Mouse (Mus musculus) liver, embryonic 14.5 days (tissue): ENCODE measurements at regions not wholly inside any gene's neighbourhood (a gene's known extent, or its start where the extent isn't known, plus 50 kb on each side); places are given as distances from the start of the nearest gene placed in this dataset.

Experiments used
- ATAC-seq: fragments of 200-750 bp; cut with Nextera tagmentation; 2 replicates; pipeline ENCODE4 v1.8.0; 2017; ENCODE audit warnings: moderate number of reproducible peaks, mild to moderate bottlenecking, moderate library complexity; ENCODE audit not compliant: insufficient read depth
- DNase-seq, 3 experiments: peaks; one replicate each; pipeline ENCODE4 v3.0.0-alpha.2; 2012 to 2013; ENCODE audit warnings: low read depth in 3 of 3, low spot score in 3 of 3
- H3K27ac ChIP-seq: fragments of 300-500 bp; sonication (generic); 2 replicates; pipeline ENCODE4 v1.5.1; 2014; ENCODE audit warnings: moderate library complexity, mild to moderate bottlenecking, control low read depth, inconsistent platforms
- H3K27me3 ChIP-seq: fragments of 300-500 bp; sonication (generic); 2 replicates; pipeline ENCODE4 v1.6.1; 2014; ENCODE audit warnings: mild to moderate bottlenecking, low read length, moderate library complexity; ENCODE audit not compliant: control insufficient read depth, insufficient read depth
- H3K36me3 ChIP-seq: fragments of 300-500 bp; sonication (generic); replicated peaks from 2 replicates; pipeline ENCODE4 v1.6.1; 2014; ENCODE audit warnings: low read depth; ENCODE audit not compliant: control insufficient read depth, insufficient read depth
- H3K4me1 ChIP-seq, 2 experiments: fragments of 200-500 bp in 1 of 2; fragments of 300-500 bp in 1 of 2; sonication (generic) in 1 of 2; replicated peaks; 2 replicates each; pipeline ENCODE4 v1.6.1; 2012 to 2014; ENCODE audit warnings: antibody characterized with exemption in 1 of 2, inconsistent platforms in 1 of 2, low read length in 1 of 2; ENCODE audit not compliant: control insufficient read depth in 2 of 2, insufficient read depth in 2 of 2
- H3K4me2 ChIP-seq: fragments of 300-500 bp; sonication (generic); 2 replicates; pipeline ENCODE4 v1.6.1; 2014; ENCODE audit warnings: low read depth, mild to moderate bottlenecking, control low read depth, moderate library complexity
- H3K4me3 ChIP-seq, 2 experiments: fragments of 200-500 bp in 1 of 2; fragments of 300-500 bp in 1 of 2; sonication (generic) in 1 of 2; 2 replicates each; pipeline ENCODE4 v1.5.1; 2012 to 2014; ENCODE audit warnings: low read depth in 2 of 2, low read length in 2 of 2, mild to moderate bottlenecking in 2 of 2, control low read depth in 1 of 2, inconsistent platforms in 1 of 2, moderate library complexity in 1 of 2; ENCODE audit not compliant: insufficient read depth in 1 of 2
- H3K9ac ChIP-seq: fragments of 300-500 bp; sonication (generic); replicated peaks from 2 replicates; pipeline ENCODE4 v1.6.1; 2014; ENCODE audit warnings: mild to moderate bottlenecking, control low read depth, moderate library complexity
- H3K9me3 ChIP-seq: fragments of 300-500 bp; sonication (generic); 2 replicates; pipeline ENCODE4 v1.6.1; 2016; ENCODE audit warnings: low read length, mixed read lengths; ENCODE audit not compliant: control insufficient read depth
- CTCF ChIP-seq: IDR thresholded peaks from 2 replicates; pipeline ENCODE4 v1.5.1; 2016; ENCODE audit warnings: antibody characterized with exemption, low read depth, control low read depth
- EP300 ChIP-seq: IDR thresholded peaks from 2 replicates; pipeline ENCODE4 v1.6.1; 2016; ENCODE audit warnings: antibody characterized with exemption, low read depth
- WGBS: fragments of 180-500 bp; shearing (Covaris S2); extraction: QIAGEN DNeasy Blood & Tissue Kit; methylation state at CpG from one replicate; pipeline ENCODE4 v1.1.7; 2014; ENCODE audit not compliant: insufficient replicate concordance; 5-methylcytosine and 5-hydroxymethylcytosine counted together

DNA sequence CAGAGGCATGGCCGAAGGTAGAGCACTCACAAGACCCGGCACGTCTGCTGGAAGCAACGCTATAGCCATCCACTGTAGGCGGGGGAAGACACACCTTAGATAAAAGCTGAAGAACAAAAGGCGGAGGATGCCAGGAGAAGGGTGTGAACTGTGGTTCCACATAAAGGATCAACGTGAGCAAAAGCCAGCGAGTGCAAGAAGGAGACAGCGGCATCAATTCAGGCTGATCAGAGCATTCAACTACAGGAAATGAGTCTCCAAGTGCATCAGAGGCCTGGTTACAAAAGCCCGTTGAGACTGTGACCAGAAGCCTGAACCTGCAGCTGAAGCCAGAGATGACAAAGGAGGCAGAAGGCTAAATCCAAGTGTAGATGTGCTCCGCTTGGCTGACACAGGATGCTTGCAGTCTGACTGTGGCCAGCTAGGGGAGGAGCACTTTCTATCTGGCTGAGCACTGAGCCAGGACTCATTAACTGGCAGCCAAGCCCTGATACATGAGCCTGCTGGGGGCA lies 139.5 kb upstream of the Slc22a22 start:
- no peaks in the 10 kb centered on the region for H3K4me1 ChIP-seq
- no peak for ATAC-seq
- no peaks in the 10 kb centered on the region for H3K27me3 ChIP-seq
- WGBS = 51% methylated on average over 11 of the region's 11 CpGs
- H3K27ac ChIP-seq = no peak overlapping the region
- DNase-seq = no peak
- no peak overlapping the region for H3K9ac ChIP-seq
- TF ChIP-seq CTCF = no peak
- TF ChIP-seq EP300 = no peak
- no peaks in the 10 kb centered on the region for H3K36me3 ChIP-seq
- no peaks in the 10 kb centered on the region for H3K9me3 ChIP-seq
- H3K4me3 ChIP-seq = no peak overlapping the region
- no peak overlapping the region for H3K4me2 ChIP-seq

DNA sequence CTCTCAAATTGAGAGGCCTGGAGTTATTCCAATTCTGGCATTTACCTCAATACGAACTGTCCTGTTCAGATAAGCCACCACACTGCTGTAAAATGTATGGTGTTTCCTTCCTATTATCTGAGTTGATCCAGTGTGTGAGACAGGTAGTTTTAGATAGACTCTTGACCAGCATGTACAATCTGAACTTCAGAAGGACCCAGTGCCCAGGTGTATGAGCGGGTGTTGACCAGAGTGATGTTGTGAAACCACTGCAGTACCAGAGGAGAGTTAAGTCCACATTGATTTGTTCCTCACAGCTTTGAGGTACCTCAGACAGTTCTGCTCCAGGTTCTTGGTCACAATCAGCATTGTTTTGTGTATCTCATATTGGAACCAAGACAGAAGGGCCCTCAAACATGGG lies 132.6 kb upstream of the Slc22a22 start:
- TF ChIP-seq EP300 = no peak
- TF ChIP-seq CTCF = no peak
- Histone ChIP-seq H3K36me3 (no peaks in the 10 kb centered on the region), H3K27me3 (no peaks in the 10 kb centered on the region), H3K9ac (no peak overlapping the region), H3K4me3 (no peak overlapping the region), H3K27ac (no peak overlapping the region), H3K4me1 (no peaks in the 10 kb centered on the region), H3K4me2 (no peak overlapping the region), H3K9me3 (no peaks in the 10 kb centered on the region)
- DNase-seq (no peak), ATAC-seq (no peak)
- WGBS = 57% methylated on average over 2 of the region's 2 CpGs

DNA sequence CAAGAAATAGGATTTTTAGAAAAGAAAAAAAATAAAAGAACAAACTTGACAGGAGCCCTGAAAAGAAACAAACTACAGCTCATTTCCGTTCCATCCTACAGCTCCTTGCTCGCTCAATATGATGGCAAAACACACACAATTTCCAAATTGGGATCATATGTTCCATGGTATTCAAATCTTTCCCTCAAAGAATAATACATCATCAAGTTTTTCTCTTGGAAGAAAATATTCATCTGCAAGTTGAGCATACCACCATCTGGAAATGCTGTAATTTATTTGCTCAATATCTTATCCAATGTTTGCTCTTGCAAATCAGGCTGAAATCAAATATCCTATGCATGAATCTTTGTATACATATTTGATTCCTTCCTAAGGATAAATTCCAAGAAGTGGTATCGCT lies 131.1 kb upstream of the Slc22a22 start:
- H3K36me3 ChIP-seq = no peaks in the 10 kb centered on the region
- WGBS = 62% methylated on average over 3 of the region's 3 CpGs
- H3K4me3 ChIP-seq = no peak overlapping the region
- H3K27me3 ChIP-seq = no peaks in the 10 kb centered on the region
- no peaks in the 10 kb centered on the region for H3K9me3 ChIP-seq
- TF ChIP-seq EP300 = no peak
- no peak for TF ChIP-seq CTCF
- H3K4me2 ChIP-seq = no peak overlapping the region
- H3K4me1 ChIP-seq = no peaks in the 10 kb centered on the region
- no peak for ATAC-seq
- H3K9ac ChIP-seq = no peak overlapping the region
- no peak for DNase-seq
- no peak overlapping the region for H3K27ac ChIP-seq

DNA sequence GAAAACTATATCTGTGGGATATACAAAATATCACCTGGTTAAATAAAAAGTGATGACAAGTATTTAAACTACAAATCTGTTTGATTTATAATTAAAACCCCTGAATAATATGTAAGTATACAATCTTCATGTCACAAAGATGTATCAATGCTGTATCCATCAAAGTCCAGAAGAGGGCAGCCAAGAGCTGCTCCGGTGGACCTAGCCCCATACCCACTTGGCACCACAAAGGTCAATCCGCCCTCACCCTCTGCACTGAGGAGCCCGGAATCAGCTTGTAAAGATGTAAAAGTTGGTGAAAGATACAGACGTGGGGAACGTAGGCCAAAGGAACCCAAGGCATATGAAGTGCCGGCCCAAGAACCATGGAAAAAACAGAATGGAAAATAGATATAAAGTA lies 123.1 kb upstream of the Slc22a22 start:
- no peak for ATAC-seq
- TF ChIP-seq CTCF (peak; percentile 74), EP300 (no peak)
- Histone ChIP-seq H3K4me1 (no peaks in the 10 kb centered on the region), H3K36me3 (no peaks in the 10 kb centered on the region), H3K27me3 (no peaks in the 10 kb centered on the region), H3K27ac (no peak overlapping the region), H3K9ac (no peak overlapping the region), H3K9me3 (no peaks in the 10 kb centered on the region), H3K4me2 (no peak overlapping the region), H3K4me3 (no peak overlapping the region)
- 12% methylated on average over 6 of the region's 6 CpGs for WGBS
- peak in 1 of 3 experiments; percentile 3 for DNase-seq

DNA sequence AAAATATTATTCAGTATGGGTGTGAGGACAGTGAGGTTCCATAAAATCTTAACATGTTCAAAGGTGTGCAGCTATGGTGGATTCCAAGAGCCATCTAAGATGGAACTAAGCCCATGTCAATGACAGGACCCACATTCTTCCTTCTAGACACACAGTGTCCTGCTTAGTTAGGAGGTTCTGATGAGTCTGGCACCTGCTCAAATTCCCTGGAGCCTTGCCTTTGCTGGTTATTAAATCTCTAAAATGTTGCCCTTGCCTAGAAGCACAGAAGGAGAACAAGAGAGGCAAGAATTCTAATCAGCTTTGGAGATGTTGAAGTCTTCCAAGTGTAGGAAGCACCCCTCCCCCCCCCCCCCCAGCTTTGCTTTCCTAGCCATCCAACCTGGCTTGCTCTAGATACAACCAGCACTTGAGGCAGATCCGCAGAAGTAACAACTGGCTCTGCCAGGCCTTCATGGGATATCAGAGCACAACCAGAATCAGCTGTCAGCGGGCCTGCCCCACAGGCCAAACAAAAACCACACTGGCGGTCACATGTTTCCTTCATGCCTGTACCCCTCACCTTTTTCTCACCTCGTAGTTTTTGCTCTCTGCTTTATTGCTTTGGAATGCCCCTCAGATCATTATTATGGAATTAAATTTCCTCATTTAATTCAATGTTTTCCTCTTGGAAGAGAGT lies 116.0 kb upstream of the Slc22a22 start:
- 62% methylated on average over 4 of the region's 4 CpGs for WGBS
- no peaks in the 10 kb centered on the region for H3K36me3 ChIP-seq
- no peak for TF ChIP-seq CTCF
- no peak for TF ChIP-seq EP300
- no peak for ATAC-seq
- no peaks in the 10 kb centered on the region for H3K4me1 ChIP-seq
- no peaks in the 10 kb centered on the region for H3K27me3 ChIP-seq
- no peak for DNase-seq
- no peak overlapping the region for H3K4me3 ChIP-seq
- no peaks in the 10 kb centered on the region for H3K9me3 ChIP-seq
- no peak overlapping the region for H3K9ac ChIP-seq
- no peak overlapping the region for H3K27ac ChIP-seq
- H3K4me2 ChIP-seq = no peak overlapping the region
